Mouse (Mus musculus): ENCODE measurements around the gene Spag7. TPM values are rescaled to one million over a fixed set of nuclear protein-coding genes. Genes with fewer than 3 reads are reported as not detected.

Spag7 gene
- polyA plus RNA-seq, 1 experiment: 91.1 TPM

GRCm38 (mm10) chr11:70637764-70638163, 31.5 kb downstream of the Spag7 start:
- Histone ChIP-seq H3K27ac (ENCODE audit: insufficient read depth, low read length) (no peak overlapping the region), H3K4me3 (ENCODE audit: insufficient read depth, low read length) (no peak overlapping the region), H3K4me1 (ENCODE audit: control insufficient read depth, insufficient read depth, low read length) (no peaks in the 10 kb centered on the region)
- TF ChIP-seq POLR2A (IDR thresholded peaks at IDR 0.05; ENCODE audit: low read depth, low read length) (no peak), CTCF (IDR thresholded peaks at IDR 0.05; ENCODE audit: borderline replicate concordance, insufficient read depth, low read length) (no peak)

GRCm38 (mm10) chr11:70635601-70636000, 33.6 kb downstream of the Spag7 start:
- TF ChIP-seq CTCF (IDR thresholded peaks at IDR 0.05; ENCODE audit: borderline replicate concordance, insufficient read depth, low read length) (no peak), POLR2A (IDR thresholded peaks at IDR 0.05; ENCODE audit: low read depth, low read length) (no peak)
- no peak overlapping the region for H3K4me3 ChIP-seq (ENCODE audit: insufficient read depth, low read length)
- H3K27ac ChIP-seq (ENCODE audit: insufficient read depth, low read length): no peak overlapping the region
- no peaks in the 10 kb centered on the region for H3K4me1 ChIP-seq (ENCODE audit: control insufficient read depth, insufficient read depth, low read length)

- Histone ChIP-seq H3K4me3 (ENCODE audit: insufficient read depth, low read length) (no peak overlapping the region), H3K27ac (ENCODE audit: insufficient read depth, low read length) (no peak overlapping the region), H3K4me1 (ENCODE audit: control insufficient read depth, insufficient read depth, low read length) (no peaks in the 10 kb centered on the region)
- no peak for TF ChIP-seq POLR2A (IDR thresholded peaks at IDR 0.05; ENCODE audit: low read depth, low read length)
- TF ChIP-seq CTCF (IDR thresholded peaks at IDR 0.05; ENCODE audit: borderline replicate concordance, insufficient read depth, low read length): no peak
Observed at GRCm38 (mm10) chr11:70630129-70630528, 39.1 kb downstream of the Spag7 start.

- no peak overlapping the region for H3K4me3 ChIP-seq (ENCODE audit: insufficient read depth, low read length)
- no peak overlapping the region for H3K27ac ChIP-seq (ENCODE audit: insufficient read depth, low read length)
- H3K4me1 ChIP-seq (ENCODE audit: control insufficient read depth, insufficient read depth, low read length): no peaks in the 10 kb centered on the region
- TF ChIP-seq POLR2A (IDR thresholded peaks at IDR 0.05; ENCODE audit: low read depth, low read length) (no peak), CTCF (IDR thresholded peaks at IDR 0.05; ENCODE audit: borderline replicate concordance, insufficient read depth, low read length) (no peak)
Observed at GRCm38 (mm10) chr11:70629557-70629956, 39.7 kb downstream of the Spag7 start.

- no peak overlapping the region for H3K4me3 ChIP-seq (ENCODE audit: insufficient read depth, low read length)
Observed at GRCm38 (mm10) chr11:70628431-70628830, 40.8 kb downstream of the Spag7 start.

GRCm38 (mm10) chr11:70626877-70627276, 42.3 kb downstream of the Spag7 start:
- no peak overlapping the region for H3K4me3 ChIP-seq (ENCODE audit: insufficient read depth, low read length)

More at GRCm38 (mm10) chr11:70628431-70628830, 40.8 kb downstream of the Spag7 start:
- no peak overlapping the region for H3K27ac ChIP-seq (ENCODE audit: insufficient read depth, low read length)
- H3K4me1 ChIP-seq (ENCODE audit: control insufficient read depth, insufficient read depth, low read length): no peaks in the 10 kb centered on the region
- no peak for TF ChIP-seq CTCF (IDR thresholded peaks at IDR 0.05; ENCODE audit: borderline replicate concordance, insufficient read depth, low read length)
- no peak for TF ChIP-seq POLR2A (IDR thresholded peaks at IDR 0.05; ENCODE audit: low read depth, low read length)

GRCm38 (mm10) chr11:70625473-70625872, 43.7 kb downstream of the Spag7 start:
- H3K27ac ChIP-seq (ENCODE audit: insufficient read depth, low read length): no peak overlapping the region
- peaks cover 2% of the 10 kb centered on the region; the same call in 1 of the 2 replicates for H3K4me1 ChIP-seq (ENCODE audit: control insufficient read depth, insufficient read depth, low read length)
- no peak overlapping the region for H3K4me3 ChIP-seq (ENCODE audit: insufficient read depth, low read length)
- TF ChIP-seq POLR2A (IDR thresholded peaks at IDR 0.05; ENCODE audit: low read depth, low read length): no peak
- peak; percentile 47; the same call in 1 of the 2 replicates for TF ChIP-seq CTCF (IDR thresholded peaks at IDR 0.05; ENCODE audit: borderline replicate concordance, insufficient read depth, low read length)

More at GRCm38 (mm10) chr11:70626877-70627276, 42.3 kb downstream of the Spag7 start:
- Histone ChIP-seq H3K27ac (ENCODE audit: insufficient read depth, low read length) (no peak overlapping the region), H3K4me1 (ENCODE audit: control insufficient read depth, insufficient read depth, low read length) (no peaks in the 10 kb centered on the region)
- TF ChIP-seq POLR2A (IDR thresholded peaks at IDR 0.05; ENCODE audit: low read depth, low read length) (no peak), CTCF (IDR thresholded peaks at IDR 0.05; ENCODE audit: borderline replicate concordance, insufficient read depth, low read length) (no peak)

GRCm38 (mm10) chr11:70623053-70623742, 46.0 kb downstream of the Spag7 start:
- Histone ChIP-seq H3K4me3 (ENCODE audit: insufficient read depth, low read length) (no peak overlapping the region), H3K4me1 (ENCODE audit: control insufficient read depth, insufficient read depth, low read length) (peaks cover 2% of the 10 kb centered on the region; the same call in 1 of the 2 replicates), H3K27ac (ENCODE audit: insufficient read depth, low read length) (no peak overlapping the region)
- TF ChIP-seq POLR2A (IDR thresholded peaks at IDR 0.05; ENCODE audit: low read depth, low read length) (no peak), CTCF (IDR thresholded peaks at IDR 0.05; ENCODE audit: borderline replicate concordance, insufficient read depth, low read length) (no peak)

- H3K4me3 ChIP-seq (ENCODE audit: insufficient read depth, low read length): no peak overlapping the region
- peaks cover 2% of the 10 kb centered on the region; the same call in 1 of the 2 replicates for H3K4me1 ChIP-seq (ENCODE audit: control insufficient read depth, insufficient read depth, low read length)
- no peak overlapping the region for H3K27ac ChIP-seq (ENCODE audit: insufficient read depth, low read length)
- TF ChIP-seq CTCF (IDR thresholded peaks at IDR 0.05; ENCODE audit: borderline replicate concordance, insufficient read depth, low read length) (no peak), POLR2A (IDR thresholded peaks at IDR 0.05; ENCODE audit: low read depth, low read length) (no peak)
Observed at GRCm38 (mm10) chr11:70621972-70622814, 47.0 kb downstream of the Spag7 start.

All from embryonic fibroblast, embryonic 13.5 days (primary cell).